Mouse (Mus musculus) adrenal gland (tissue): ENCODE results near the gene Gm14412.
"Not testable (repeated sequence)": the region's sequence is repeated elsewhere in the genome, so short reads cannot be mapped to it uniquely, and the experiment has no call there.

Experiments used
- intact Hi-C: fragments of 180-260 bp; cut with DNase I; formaldehyde crosslinking; loops from one replicate; pipeline ENCODE4 v1.15.1; 2025
- long read RNA-seq, 2 experiments: library from polyadenylated mRNA; unstranded; transcript quantifications; one replicate each; pipeline ENCODE4 v2.0.0; 2020; ENCODE audit warnings: borderline replicate concordance in 1 of 2; ENCODE audit not compliant: insufficient replicate concordance in 1 of 2

Gm14412 gene
- long read RNA-seq, experiment 1: 0 reads
- long read RNA-seq, experiment 2: 0 reads

DNA sequence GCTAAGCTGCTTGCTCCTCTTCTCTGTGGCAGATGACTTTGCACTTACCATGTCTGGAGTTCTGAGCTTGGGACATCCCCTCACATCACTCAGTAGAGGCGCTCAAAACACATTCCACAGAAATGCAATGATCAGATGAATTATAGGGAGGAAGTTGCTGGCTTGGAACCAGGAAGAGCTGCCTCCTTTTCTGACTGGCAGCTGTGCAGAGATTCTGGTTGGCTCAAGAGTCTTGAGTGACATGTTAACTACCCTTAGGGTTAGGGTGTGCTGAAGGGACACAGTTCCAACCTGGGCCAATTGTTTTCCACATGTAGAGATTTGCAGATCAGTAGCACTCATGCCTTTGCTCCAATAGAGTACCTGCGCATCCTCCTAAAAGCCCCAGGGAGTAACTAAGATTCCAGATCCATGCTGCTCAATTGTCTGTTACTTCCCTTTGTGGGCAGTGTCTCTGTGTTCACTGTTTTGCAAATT, at the start of gene Gm14412:
Gm14412 (minus strand) TSS at position 51 of the 477 bp plus-strand sequence.
- intact Hi-C loops: not testable (repeated sequence)

GRCm38 (mm10) chr2:177329661-177330292, 5.7 kb upstream of the Gm14412 start:
- intact Hi-C loops: not testable (repeated sequence)

GRCm38 (mm10) chr2:177321361-177321760, 2.7 kb downstream of the Gm14412 start:
- intact Hi-C loops: not testable (repeated sequence)

GRCm38 (mm10) chr2:177320786-177321320, 3.3 kb downstream of the Gm14412 start:
- intact Hi-C loops: not testable (repeated sequence)

- intact Hi-C loops: no loop called here
Observed at GRCm38 (mm10) chr2:177318996-177319395, 5.1 kb downstream of the Gm14412 start.

DNA sequence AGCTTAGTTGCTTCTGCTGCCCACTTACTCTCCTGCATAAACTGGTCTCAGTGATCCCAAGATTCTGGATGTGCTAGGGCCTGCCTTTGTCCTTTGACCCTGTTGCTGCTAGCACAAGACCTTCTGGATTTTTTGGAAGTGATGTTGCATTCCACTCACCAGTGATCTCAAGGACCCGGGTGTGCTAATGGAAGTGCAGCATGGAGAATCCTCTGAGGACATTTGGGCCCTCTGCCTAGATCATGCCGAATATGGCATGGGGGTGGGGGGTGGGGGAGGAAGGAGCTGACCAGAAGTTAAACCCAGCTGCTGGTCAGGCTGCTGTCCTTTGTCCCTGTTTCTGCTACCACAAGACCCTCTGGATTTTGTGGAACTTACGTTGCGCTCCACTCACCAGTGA, 14.5 kb downstream of the Gm14412 start:
- intact Hi-C loops: not testable (repeated sequence)

DNA sequence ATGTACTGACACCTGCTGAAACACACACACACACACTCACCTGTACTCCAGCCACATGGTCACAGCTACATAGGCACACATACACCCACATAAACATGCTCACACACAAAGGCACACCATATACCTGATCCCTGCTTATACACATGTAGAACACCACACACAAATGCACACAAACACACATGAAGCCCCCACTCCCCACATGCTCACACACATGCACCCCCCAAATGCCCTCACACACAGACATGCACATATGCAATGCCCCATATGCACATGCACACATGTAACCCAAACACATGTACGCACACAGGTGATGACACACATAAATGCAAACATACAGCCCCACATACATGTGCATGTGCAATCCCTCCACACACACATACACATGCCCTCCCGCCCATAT, 19.1 kb downstream of the Gm14412 start:
- intact Hi-C loops: not testable (repeated sequence)

GRCm38 (mm10) chr2:177283701-177284100, 40.4 kb downstream of the Gm14412 start:
- intact Hi-C loops: not testable (repeated sequence)

- intact Hi-C loops: not testable (repeated sequence)
Observed at GRCm38 (mm10) chr2:177277754-177278153, 46.4 kb downstream of the Gm14412 start.

- intact Hi-C loops: not testable (repeated sequence)
Observed at GRCm38 (mm10) chr2:177272237-177272636, 51.9 kb downstream of the Gm14412 start.

- intact Hi-C loops: not testable (repeated sequence)
Observed at GRCm38 (mm10) chr2:177266936-177267335, 57.2 kb downstream of the Gm14412 start, which contains the start of gene Gm14409. Gm14409 (minus strand) TSS chr2:177267036.
